Mouse (Mus musculus): ENCODE data around the gene Gm10130. TPM values are rescaled to one million over a fixed set of nuclear protein-coding genes. Genes with fewer than 3 reads are reported as not detected.
"Not testable (repeated sequence)": the region's sequence is repeated elsewhere in the genome, so short reads cannot be mapped to it uniquely, and the experiment has no call there.

Gm10130 gene
- 2.6 and 3.1 TPM in 2 replicates for polyA plus RNA-seq (2015; fragmentation: Nextera tagmentation; extraction: Ambion mirVana)

DNA sequence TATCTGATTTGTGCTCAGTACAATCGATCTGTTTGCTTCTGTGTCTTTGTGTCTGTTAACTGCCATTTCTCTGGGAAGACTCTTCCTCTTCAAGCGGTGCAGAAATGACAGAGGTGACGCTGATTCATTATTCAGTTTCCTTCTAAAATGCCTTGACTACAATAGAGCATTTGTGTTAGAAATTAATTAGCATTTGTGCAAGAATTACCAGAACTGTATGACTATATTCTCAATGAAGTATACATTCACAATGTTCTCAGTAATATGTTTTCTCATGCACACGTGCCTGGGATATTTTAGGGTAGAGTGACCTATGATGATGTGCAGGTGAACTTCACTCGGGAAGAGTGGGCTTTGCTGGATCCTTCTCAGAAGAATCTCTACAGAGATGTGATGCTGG is at the start of gene Gm10130:
Gene Gm10130 (plus strand): TSS at position 301 of the 400 bp plus-strand sequence.
- no peaks in the 10 kb centered on the region for H3K27me3 ChIP-seq
- H3K4me2 ChIP-seq = no peak within 1 kb of the TSS
- 90% methylated on average over 5 of the region's 5 CpGs for WGBS
- H3K4me3 ChIP-seq = no peak within 1 kb of the TSS
- no peak within 1 kb of the TSS for H3K27ac ChIP-seq
- H3K4me1 ChIP-seq = no peaks in the 10 kb centered on the region
- ATAC-seq (ENCODE audit: borderline replicate concordance, extremely low read depth, low FRiP score, low TSS enrichment) = no peak
- no peak within 1 kb of the TSS for H3K9ac ChIP-seq
- H3K9me3 ChIP-seq = peaks cover 9% of the 10 kb centered on the region; the same call in 1 of the 2 replicates
- H3K36me3 ChIP-seq = peaks cover 35% of the 10 kb centered on the region

- WGBS = 67% methylated on average over 6 of the region's 6 CpGs
- H3K9me3 ChIP-seq = no peaks in the 10 kb centered on the region
- no peak overlapping the region for H3K4me2 ChIP-seq
- no peak overlapping the region for H3K4me3 ChIP-seq
- no peak overlapping the region for H3K27ac ChIP-seq
- H3K36me3 ChIP-seq = no peaks in the 10 kb centered on the region
- H3K9ac ChIP-seq = no peak overlapping the region
- H3K27me3 ChIP-seq = no peaks in the 10 kb centered on the region
- no peak for ATAC-seq (ENCODE audit: borderline replicate concordance, extremely low read depth, low FRiP score, low TSS enrichment)
- H3K4me1 ChIP-seq = no peaks in the 10 kb centered on the region
Observed at GRCm38 (mm10) chr2:150293669-150294068, 29.8 kb upstream of the Gm10130 start.

DNA sequence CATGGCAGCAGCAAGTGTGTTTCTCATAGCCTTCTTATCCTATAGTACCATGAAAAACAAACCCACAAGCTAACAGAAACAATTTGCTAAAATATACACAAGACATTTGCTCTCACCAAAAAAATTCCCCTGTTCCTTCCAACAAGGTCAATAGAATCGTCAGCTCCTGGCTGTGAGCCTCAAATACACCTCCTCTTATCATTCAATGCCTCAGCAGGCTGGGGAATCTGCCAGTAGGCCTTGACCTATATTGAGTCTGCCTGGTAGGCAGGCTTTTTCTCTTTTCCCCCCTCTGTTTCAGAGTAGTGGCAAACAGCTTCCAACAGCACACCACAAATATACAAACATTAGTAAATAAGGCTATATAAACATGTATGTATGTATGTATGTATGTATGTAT is 24.4 kb upstream of the Gm10130 start:
- no peak overlapping the region for H3K4me3 ChIP-seq
- H3K27ac ChIP-seq = no peak overlapping the region
- no peaks in the 10 kb centered on the region for H3K36me3 ChIP-seq
- 30% methylated on average over 1 of the region's 1 CpGs for WGBS
- no peak overlapping the region for H3K9ac ChIP-seq
- H3K9me3 ChIP-seq = no peaks in the 10 kb centered on the region
- no peak overlapping the region for H3K4me2 ChIP-seq
- no peak for ATAC-seq (ENCODE audit: borderline replicate concordance, extremely low read depth, low FRiP score, low TSS enrichment)
- no peaks in the 10 kb centered on the region for H3K4me1 ChIP-seq
- no peaks in the 10 kb centered on the region for H3K27me3 ChIP-seq

DNA sequence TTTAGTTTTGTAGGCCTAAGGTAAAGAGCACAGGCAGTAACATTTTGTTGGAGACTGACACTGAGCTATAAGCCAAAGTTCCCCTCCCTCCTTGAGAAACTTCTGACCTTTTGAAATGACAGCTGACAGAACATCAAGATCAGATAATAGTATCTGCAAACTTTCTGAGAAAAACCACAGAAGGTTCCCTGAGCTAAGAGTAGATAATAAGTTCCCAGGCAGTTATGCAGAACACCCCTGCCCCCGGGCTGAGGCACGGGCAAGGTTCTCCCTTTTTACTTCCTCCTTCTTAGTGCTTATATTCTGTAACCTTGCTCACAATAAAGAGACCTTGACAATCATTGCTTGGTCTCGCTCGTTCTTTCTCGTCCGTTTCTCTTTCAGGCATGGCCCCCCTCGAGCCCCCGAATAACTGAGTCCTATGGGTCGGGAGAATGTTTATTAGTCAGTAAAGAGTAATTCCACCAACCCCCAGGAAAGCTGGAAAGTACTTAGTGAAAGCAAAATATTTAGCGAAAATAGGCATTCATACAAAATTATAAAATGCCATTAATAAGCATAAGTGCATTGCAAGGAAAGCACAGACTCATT is 16.2 kb upstream of the Gm10130 start:
- 83% methylated on average over 10 of the region's 10 CpGs for WGBS
- Histone ChIP-seq H3K4me2 (no peak overlapping the region), H3K9me3 (no peaks in the 10 kb centered on the region), H3K9ac (no peak overlapping the region), H3K27ac (no peak overlapping the region), H3K4me3 (no peak overlapping the region), H3K4me1 (peaks cover 2% of the 10 kb centered on the region; the same call in 1 of the 2 replicates), H3K27me3 (no peaks in the 10 kb centered on the region), H3K36me3 (no peaks in the 10 kb centered on the region)
- no peak for ATAC-seq (ENCODE audit: borderline replicate concordance, extremely low read depth, low FRiP score, low TSS enrichment)

DNA sequence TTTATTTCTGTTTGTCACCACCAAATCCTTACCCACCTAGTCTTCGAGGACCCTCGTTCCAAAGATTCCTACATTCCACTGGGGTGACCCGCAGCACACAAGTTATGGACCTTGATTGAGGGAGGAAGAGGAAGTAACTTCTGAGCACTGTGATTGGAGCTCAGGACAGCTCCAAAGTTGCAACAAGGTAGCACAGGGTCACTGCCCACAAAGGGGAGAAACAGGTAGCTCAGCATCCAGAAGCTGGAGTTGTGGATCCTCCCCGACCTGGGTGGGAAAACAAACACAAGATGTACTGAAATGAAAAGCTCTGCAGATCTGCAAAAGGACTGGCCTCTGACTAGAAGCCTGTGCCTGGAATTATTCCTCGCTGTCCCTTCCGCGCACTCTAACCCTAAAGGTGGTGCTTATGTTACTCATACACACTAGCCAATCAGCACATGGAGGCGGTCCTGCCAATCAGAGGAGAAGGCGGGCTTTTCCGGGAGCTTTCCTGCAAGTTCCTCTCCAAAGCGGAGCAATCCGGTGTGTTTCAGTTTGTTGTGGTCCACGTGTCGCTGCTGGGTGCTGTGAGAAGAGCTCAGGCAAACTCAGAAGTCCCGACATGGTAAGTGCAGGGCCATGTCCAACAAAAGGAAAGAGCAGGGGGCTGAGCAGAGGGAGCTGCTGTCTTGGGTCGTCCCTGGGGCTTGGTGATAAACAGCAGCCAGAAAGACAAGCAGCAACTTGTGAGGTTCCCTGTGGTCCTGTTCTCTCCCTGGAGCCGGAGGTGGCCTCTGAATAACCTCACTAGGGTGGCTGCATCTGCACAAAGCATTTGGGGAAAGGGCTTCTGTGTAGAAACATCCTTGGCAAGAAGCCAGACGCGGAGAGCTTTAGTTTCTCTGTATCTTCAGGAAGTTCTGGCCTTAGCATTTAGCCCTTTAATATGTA is 12.3 kb upstream of the Gm10130 start:
- Histone ChIP-seq H3K4me3 (peak overlapping the region; percentile 65), H3K4me2 (peak overlapping the region; percentile 62), H3K9ac (peak overlapping the region; percentile 62), H3K27ac (peak overlapping the region; percentile 44; the same call in 1 of the 2 replicates)
- H3K9me3 ChIP-seq, H3K36me3 ChIP-seq, H3K4me1 ChIP-seq, H3K27me3 ChIP-seq: not testable (repeated sequence)
- ATAC-seq (ENCODE audit: borderline replicate concordance, extremely low read depth, low FRiP score, low TSS enrichment) = peak; percentile 98
- WGBS = 10% methylated on average over 19 of the region's 19 CpGs

- peaks cover 27% of the 10 kb centered on the region for H3K36me3 ChIP-seq
- H3K27ac ChIP-seq = no peak overlapping the region
- ATAC-seq (ENCODE audit: borderline replicate concordance, extremely low read depth, low FRiP score, low TSS enrichment) = no peak
Observed at GRCm38 (mm10) chr2:150316140-150316539, 7.4 kb upstream of the Gm10130 start.

GRCm38 (mm10) chr2:150318973-150319372 is 4.5 kb upstream of the Gm10130 start:
- H3K9ac ChIP-seq = no peak overlapping the region
- no peaks in the 10 kb centered on the region for H3K4me1 ChIP-seq
- 100% methylated on average over 1 of the region's 1 CpGs for WGBS
- no peak overlapping the region for H3K4me3 ChIP-seq
- H3K9me3 ChIP-seq = peaks cover 9% of the 10 kb centered on the region; the same call in 1 of the 2 replicates
- no peaks in the 10 kb centered on the region for H3K27me3 ChIP-seq
- H3K36me3 ChIP-seq = peaks cover 36% of the 10 kb centered on the region
- ATAC-seq (ENCODE audit: borderline replicate concordance, extremely low read depth, low FRiP score, low TSS enrichment) = no peak
- no peak overlapping the region for H3K4me2 ChIP-seq
- no peak overlapping the region for H3K27ac ChIP-seq

More at GRCm38 (mm10) chr2:150316140-150316539, 7.4 kb upstream of the Gm10130 start:
- H3K4me1 ChIP-seq = no peaks in the 10 kb centered on the region; the same call in 1 of the 2 replicates
- H3K4me3 ChIP-seq = no peak overlapping the region
- H3K9ac ChIP-seq = no peak overlapping the region
- no peaks in the 10 kb centered on the region for H3K27me3 ChIP-seq
- H3K9me3 ChIP-seq = peaks cover 1% of the 10 kb centered on the region; the same call in 1 of the 2 replicates
- no peak overlapping the region for H3K4me2 ChIP-seq

- H3K4me1 ChIP-seq, H3K4me2 ChIP-seq, H3K27ac ChIP-seq, H3K27me3 ChIP-seq, H3K4me3 ChIP-seq, H3K36me3 ChIP-seq, H3K9me3 ChIP-seq, H3K9ac ChIP-seq: not testable (repeated sequence)
- peak; percentile 23; the same call in 1 of the 2 replicates for ATAC-seq (ENCODE audit: borderline replicate concordance, extremely low read depth, low FRiP score, low TSS enrichment)
Observed at GRCm38 (mm10) chr2:150357136-150357535, 33.6 kb downstream of the Gm10130 start.

- Histone ChIP-seq H3K4me2 (peak within 1 kb of the TSS; percentile 50), H3K9ac (peak within 1 kb of the TSS; percentile 49), H3K4me3 (peak within 1 kb of the TSS; percentile 56), H3K27ac (peak within 1 kb of the TSS; percentile 50)
- H3K4me1 ChIP-seq, H3K27me3 ChIP-seq, H3K9me3 ChIP-seq, H3K36me3 ChIP-seq: not testable (repeated sequence)
- peak; percentile 99 for ATAC-seq (ENCODE audit: borderline replicate concordance, extremely low read depth, low FRiP score, low TSS enrichment)
- 4% methylated on average over 17 of the region's 17 CpGs for WGBS
Observed at GRCm38 (mm10) chr2:150362113-150362877, 38.8 kb downstream of the Gm10130 start, which contains the start of gene 3300002I08Rik. Gene 3300002I08Rik (minus strand): TSS chr2:150362765.

DNA sequence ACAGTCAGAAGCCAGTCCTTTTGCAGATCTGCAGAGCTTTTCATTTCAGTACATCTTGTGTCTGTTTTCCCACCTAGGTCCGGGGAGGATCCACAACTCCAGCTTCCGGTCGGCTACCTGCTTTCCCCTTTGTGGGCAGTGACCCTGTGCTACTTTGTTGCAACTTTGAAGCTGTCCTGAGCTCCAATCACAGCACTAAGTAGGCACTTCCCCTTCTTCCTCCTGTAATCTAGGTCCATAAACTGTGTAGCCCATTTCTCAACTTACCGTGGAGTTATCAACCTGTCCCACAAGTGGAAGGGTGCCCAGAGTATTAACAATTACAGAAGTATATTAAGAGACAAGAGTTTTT is 39.4 kb downstream of the Gm10130 start:
- Histone ChIP-seq H3K4me2 (peak overlapping the region; percentile 50), H3K4me1 (no peaks in the 10 kb centered on the region), H3K4me3 (peak overlapping the region; percentile 56), H3K27ac (no peak overlapping the region), H3K9me3 (no peaks in the 10 kb centered on the region), H3K9ac (peak overlapping the region; percentile 49; the same call in 1 of the 2 replicates), H3K27me3 (no peaks in the 10 kb centered on the region), H3K36me3 (no peaks in the 10 kb centered on the region)
- no peak for ATAC-seq (ENCODE audit: borderline replicate concordance, extremely low read depth, low FRiP score, low TSS enrichment)
- 9% methylated on average over 4 of the region's 4 CpGs for WGBS

DNA sequence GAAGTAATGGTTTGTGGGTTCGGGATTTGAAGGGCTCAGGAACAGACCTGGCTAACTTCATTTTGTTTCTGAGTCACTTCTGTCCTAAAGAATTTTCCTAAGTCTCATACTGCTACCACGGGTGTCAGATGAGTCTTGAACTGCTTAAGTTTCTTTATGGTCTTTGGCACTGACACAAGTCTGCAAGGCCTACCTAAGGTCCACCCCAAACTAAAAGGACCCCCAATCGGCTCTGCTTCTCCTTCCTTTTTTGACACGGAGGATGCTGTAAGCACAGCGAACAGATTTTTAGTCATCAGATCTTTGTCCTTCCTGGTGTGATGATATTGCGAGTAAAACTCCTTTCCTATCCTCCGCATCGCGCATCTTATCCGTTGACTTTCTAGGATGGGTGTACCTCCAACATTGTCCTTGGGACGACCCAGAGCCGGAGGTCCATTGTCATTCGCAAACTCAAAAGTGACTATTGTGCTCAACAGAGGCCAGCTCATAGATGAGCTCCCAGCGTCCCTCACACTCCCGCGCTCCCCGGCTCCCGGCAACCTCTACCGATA is 62.1 kb downstream of the Gm10130 start:
- not testable (repeated sequence) for H3K27ac ChIP-seq; H3K4me3 ChIP-seq; H3K9ac ChIP-seq; H3K27me3 ChIP-seq; H3K9me3 ChIP-seq; ATAC-seq (ENCODE audit: borderline replicate concordance, extremely low read depth, low FRiP score, low TSS enrichment); H3K4me2 ChIP-seq; H3K4me1 ChIP-seq; H3K36me3 ChIP-seq
- WGBS = 93% methylated on average over 19 of the region's 19 CpGs

Measured in lung, embryonic 15.5 days (tissue).